Mouse (Mus musculus) embryonic facial prominence, embryonic 13.5 days (tissue): ENCODE results near the gene Usp48. TPM values are rescaled to one million over a fixed set of nuclear protein-coding genes. Genes with fewer than 3 reads are reported as not detected.

Source experiments
- ATAC-seq: fragments of 200-750 bp; cut with Nextera tagmentation; 2 replicates; pipeline ENCODE4 v1.8.0; 2017; ENCODE audit warnings: low read depth; ENCODE audit not compliant: insufficient number of reproducible peaks, insufficient read depth, low FRiP score, low TSS enrichment
- H3K27ac ChIP-seq: fragments of 300-500 bp; sonication (generic); 2 replicates; pipeline ENCODE4 v1.5.1; 2015; ENCODE audit warnings: moderate library complexity, mild to moderate bottlenecking, inconsistent platforms
- H3K27me3 ChIP-seq: fragments of 300-500 bp; sonication (generic); 2 replicates; pipeline ENCODE4 v1.6.1; 2015; ENCODE audit warnings: mild to moderate bottlenecking, inconsistent platforms
- H3K36me3 ChIP-seq: fragments of 300-500 bp; sonication (generic); 2 replicates; pipeline ENCODE4 v1.6.1; 2015; ENCODE audit warnings: mild to moderate bottlenecking, inconsistent platforms
- H3K4me1 ChIP-seq: fragments of 300-500 bp; sonication (generic); 2 replicates; pipeline ENCODE4 v1.6.1; 2015; ENCODE audit warnings: inconsistent platforms
- H3K4me2 ChIP-seq: fragments of 300-500 bp; sonication (generic); 2 replicates; pipeline ENCODE4 v1.6.1; 2015; ENCODE audit warnings: moderate library complexity, mild to moderate bottlenecking, inconsistent platforms
- H3K4me3 ChIP-seq: fragments of 300-500 bp; sonication (generic); 2 replicates; pipeline ENCODE4 v1.5.1; 2015; ENCODE audit warnings: mild to moderate bottlenecking, inconsistent platforms
- H3K9ac ChIP-seq: fragments of 300-500 bp; sonication (generic); 2 replicates; pipeline ENCODE4 v1.6.1; 2015; ENCODE audit warnings: mild to moderate bottlenecking, inconsistent platforms
- H3K9me3 ChIP-seq: fragments of 300-500 bp; sonication (generic); 2 replicates; pipeline ENCODE4 v1.6.1; 2016; ENCODE audit warnings: inconsistent platforms
- WGBS: fragments of 180-500 bp; shearing (Covaris S2); methylation state at CpG from one replicate; pipeline ENCODE4 v1.1.7; 2015; ENCODE audit warnings: mixed read lengths; 5-methylcytosine and 5-hydroxymethylcytosine counted together
- polyA plus RNA-seq: library from polyadenylated mRNA; unstranded; fragments of >200 nt; fragmentation: Nextera tagmentation; extraction: Ambion mirVana; gene quantifications from 2 replicates; pipeline ENCODE4 v1.2.1, GENCODE M21; 2015

The Usp48 gene
- polyA plus RNA-seq, 1 experiment from 2014 or later: 83.3 TPM

- no peak overlapping the region for H3K4me2 ChIP-seq
- H3K4me1 ChIP-seq: no peaks in the 10 kb centered on the region
- no peaks in the 10 kb centered on the region for H3K27me3 ChIP-seq
- no peak overlapping the region for H3K9ac ChIP-seq
- no peaks in the 10 kb centered on the region for H3K9me3 ChIP-seq
- WGBS: 94% methylated on average over 8 of the region's 8 CpGs
- H3K4me3 ChIP-seq: no peak overlapping the region
- no peak for ATAC-seq
- peaks cover 86% of the 10 kb centered on the region for H3K36me3 ChIP-seq
- no peak overlapping the region for H3K27ac ChIP-seq
These were observed 29.3 kb downstream of the Usp48 start for GRCm38 (mm10) chr4:137622847-137623246.

- Histone ChIP-seq H3K9ac (no peak overlapping the region), H3K4me2 (no peak overlapping the region), H3K4me3 (no peak overlapping the region), H3K27me3 (no peaks in the 10 kb centered on the region), H3K4me1 (no peaks in the 10 kb centered on the region), H3K27ac (no peak overlapping the region), H3K9me3 (no peaks in the 10 kb centered on the region), H3K36me3 (peaks cover 87% of the 10 kb centered on the region)
- 54% methylated on average over 8 of the region's 8 CpGs for WGBS
- ATAC-seq: no peak
These were observed 34.1 kb downstream of the Usp48 start for GRCm38 (mm10) chr4:137627476-137628235.

- 76% methylated on average over 6 of the region's 6 CpGs for WGBS
- Histone ChIP-seq H3K9me3 (no peaks in the 10 kb centered on the region), H3K4me1 (no peaks in the 10 kb centered on the region), H3K4me3 (no peak overlapping the region), H3K36me3 (peaks cover 87% of the 10 kb centered on the region), H3K27me3 (no peaks in the 10 kb centered on the region), H3K4me2 (no peak overlapping the region), H3K27ac (no peak overlapping the region), H3K9ac (no peak overlapping the region)
- ATAC-seq: no peak
These were observed 34.8 kb downstream of the Usp48 start for GRCm38 (mm10) chr4:137628400-137628799.

- H3K36me3 ChIP-seq: peaks cover 85% of the 10 kb centered on the region
- H3K4me1 ChIP-seq: no peaks in the 10 kb centered on the region
- no peak for ATAC-seq
- no peaks in the 10 kb centered on the region for H3K27me3 ChIP-seq
- H3K4me3 ChIP-seq: no peak overlapping the region
- no peak overlapping the region for H3K4me2 ChIP-seq
- no peaks in the 10 kb centered on the region for H3K9me3 ChIP-seq
- no peak overlapping the region for H3K9ac ChIP-seq
- no peak overlapping the region for H3K27ac ChIP-seq
- 79% methylated on average over 7 of the region's 7 CpGs for WGBS
These were observed 35.8 kb downstream of the Usp48 start for GRCm38 (mm10) chr4:137629354-137629753.

- WGBS: 80% methylated on average over 2 of the region's 2 CpGs
- no peak for ATAC-seq
- H3K9ac ChIP-seq: no peak overlapping the region
- no peaks in the 10 kb centered on the region for H3K27me3 ChIP-seq
- no peak overlapping the region for H3K27ac ChIP-seq
- H3K4me1 ChIP-seq: no peaks in the 10 kb centered on the region
- peaks cover 85% of the 10 kb centered on the region for H3K36me3 ChIP-seq
- no peak overlapping the region for H3K4me3 ChIP-seq
- H3K9me3 ChIP-seq: no peaks in the 10 kb centered on the region
- H3K4me2 ChIP-seq: no peak overlapping the region
These were observed 36.6 kb downstream of the Usp48 start for GRCm38 (mm10) chr4:137630153-137630552.

GRCm38 (mm10) chr4:137631596-137631995 is 38.0 kb downstream of the Usp48 start:
- Histone ChIP-seq H3K9me3 (no peaks in the 10 kb centered on the region), H3K27me3 (no peaks in the 10 kb centered on the region), H3K4me1 (no peaks in the 10 kb centered on the region), H3K27ac (no peak overlapping the region), H3K36me3 (peaks cover 86% of the 10 kb centered on the region), H3K4me2 (no peak overlapping the region), H3K9ac (no peak overlapping the region), H3K4me3 (no peak overlapping the region)
- 67% methylated on average over 3 of the region's 3 CpGs for WGBS
- no peak for ATAC-seq

GRCm38 (mm10) chr4:137633394-137633793 is 39.8 kb downstream of the Usp48 start:
- no peaks in the 10 kb centered on the region for H3K4me1 ChIP-seq
- peaks cover 94% of the 10 kb centered on the region for H3K36me3 ChIP-seq
- no peak overlapping the region for H3K27ac ChIP-seq
- H3K4me3 ChIP-seq: no peak overlapping the region
- ATAC-seq: no peak
- no peaks in the 10 kb centered on the region for H3K9me3 ChIP-seq
- WGBS: 87% methylated on average over 4 of the region's 4 CpGs
- no peak overlapping the region for H3K4me2 ChIP-seq
- H3K27me3 ChIP-seq: no peaks in the 10 kb centered on the region
- no peak overlapping the region for H3K9ac ChIP-seq

- no peak for ATAC-seq
- WGBS: 82% methylated on average over 3 of the region's 3 CpGs
- H3K9me3 ChIP-seq: no peaks in the 10 kb centered on the region
- H3K4me2 ChIP-seq: no peak overlapping the region
- no peaks in the 10 kb centered on the region for H3K27me3 ChIP-seq
- no peaks in the 10 kb centered on the region for H3K4me1 ChIP-seq
- no peak overlapping the region for H3K4me3 ChIP-seq
- peaks cover 92% of the 10 kb centered on the region for H3K36me3 ChIP-seq
- no peak overlapping the region for H3K27ac ChIP-seq
- H3K9ac ChIP-seq: no peak overlapping the region
These were observed 43.0 kb downstream of the Usp48 start for GRCm38 (mm10) chr4:137636597-137636996.

GRCm38 (mm10) chr4:137641556-137641955 is 48.0 kb downstream of the Usp48 start:
- no peak overlapping the region for H3K9ac ChIP-seq
- 0 out of 2 replicates have a peak, but pooled peaks cover 2% of the 10 kb centered on the region for H3K4me1 ChIP-seq
- no peak for ATAC-seq
- no peaks in the 10 kb centered on the region for H3K9me3 ChIP-seq
- no peak overlapping the region for H3K27ac ChIP-seq
- H3K4me3 ChIP-seq: no peak overlapping the region
- no peak overlapping the region for H3K4me2 ChIP-seq
- no peaks in the 10 kb centered on the region for H3K27me3 ChIP-seq
- H3K36me3 ChIP-seq: peaks cover 85% of the 10 kb centered on the region
- WGBS: 72% methylated on average over 5 of the region's 5 CpGs

- no peak overlapping the region for H3K4me3 ChIP-seq
- 0 out of 2 replicates have a peak, but pooled peaks cover 7% of the 10 kb centered on the region for H3K4me1 ChIP-seq
- 78% methylated on average over 2 of the region's 2 CpGs for WGBS
- H3K36me3 ChIP-seq: peaks cover 85% of the 10 kb centered on the region
- no peak overlapping the region for H3K27ac ChIP-seq
- H3K9ac ChIP-seq: no peak overlapping the region
- H3K27me3 ChIP-seq: no peaks in the 10 kb centered on the region
- ATAC-seq: no peak
- no peaks in the 10 kb centered on the region for H3K9me3 ChIP-seq
- no peak overlapping the region for H3K4me2 ChIP-seq
These were observed 48.5 kb downstream of the Usp48 start for GRCm38 (mm10) chr4:137642101-137642500.

GRCm38 (mm10) chr4:137643459-137643858 is 49.9 kb downstream of the Usp48 start:
- ATAC-seq: no peak
- Histone ChIP-seq H3K4me1 (peaks cover 19% of the 10 kb centered on the region), H3K27me3 (no peaks in the 10 kb centered on the region), H3K9me3 (no peaks in the 10 kb centered on the region), H3K9ac (no peak overlapping the region), H3K36me3 (peaks cover 83% of the 10 kb centered on the region), H3K4me3 (no peak overlapping the region), H3K27ac (no peak overlapping the region), H3K4me2 (no peak overlapping the region)
- whole genome bisulfite sequencing: 80% methylated on average over 2 of the region's 2 CpGs

GRCm38 (mm10) chr4:137646262-137646661 is 52.7 kb downstream of the Usp48 start:
- H3K4me2 ChIP-seq: no peak overlapping the region
- no peaks in the 10 kb centered on the region for H3K27me3 ChIP-seq
- no peak overlapping the region for H3K4me3 ChIP-seq
- no peak overlapping the region for H3K9ac ChIP-seq
- H3K27ac ChIP-seq: no peak overlapping the region
- H3K4me1 ChIP-seq: peaks cover 24% of the 10 kb centered on the region
- no peak for ATAC-seq
- no peaks in the 10 kb centered on the region for H3K9me3 ChIP-seq
- peaks cover 85% of the 10 kb centered on the region for H3K36me3 ChIP-seq
